Mouse (Mus musculus) neutrophil, adult 5-6 weeks (primary cell): Measurements from ENCODE around the gene Hba-a1. TPM values are rescaled to one million over a fixed set of nuclear protein-coding genes. Genes with fewer than 3 reads are reported as not detected.

Experiments used
- ATAC-seq: fragments of 151-379, 151-347 bp; 2 replicates; pipeline ENCODE4 v1.8.0; 2017; ENCODE audit warnings: mild to moderate bottlenecking, moderate TSS enrichment; ENCODE audit not compliant: insufficient number of reproducible peaks, poor library complexity, low FRiP score, severe bottlenecking; ENCODE audit errors: extremely low read depth
- total RNA-seq: library from RNA; stranded (forward); fragments of 200-1000 nt; gene quantifications from 2 replicates; pipeline ENCODE4 v1.2.3, GENCODE M21; 2017

Gene Hba-a1
- total RNA-seq, 1 experiment from 2014 or later, result 4,153 TPM

- no peak for ATAC-seq
These were observed 37.9 kb downstream of the Hba-a1 start for GRCm38 (mm10) chr11:32321196-32321565.

- ATAC-seq, result peak; percentile 81
These were observed 41.3 kb downstream of the Hba-a1 start for GRCm38 (mm10) chr11:32324609-32325008.

DNA sequence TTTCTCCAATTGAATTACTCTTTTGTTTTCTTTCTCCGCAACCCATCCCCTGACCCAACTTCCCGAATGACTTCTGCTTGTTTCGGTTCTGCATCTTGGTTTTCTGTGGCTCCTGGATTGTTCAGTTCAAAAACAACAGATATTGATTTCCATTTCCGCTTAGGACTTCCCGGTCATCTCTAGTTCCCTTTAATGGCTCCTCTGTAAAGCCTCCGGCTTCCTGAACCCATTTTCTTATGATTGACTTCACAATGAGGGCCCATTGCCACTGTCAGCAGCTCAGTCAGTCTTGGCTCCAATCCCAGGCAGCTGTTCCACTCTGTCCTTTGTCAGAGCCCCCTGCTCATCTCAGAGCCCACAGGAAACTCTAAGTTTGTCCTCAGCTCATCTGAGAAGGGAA, 47.8 kb downstream of the Hba-a1 start:
- no peak for ATAC-seq

DNA sequence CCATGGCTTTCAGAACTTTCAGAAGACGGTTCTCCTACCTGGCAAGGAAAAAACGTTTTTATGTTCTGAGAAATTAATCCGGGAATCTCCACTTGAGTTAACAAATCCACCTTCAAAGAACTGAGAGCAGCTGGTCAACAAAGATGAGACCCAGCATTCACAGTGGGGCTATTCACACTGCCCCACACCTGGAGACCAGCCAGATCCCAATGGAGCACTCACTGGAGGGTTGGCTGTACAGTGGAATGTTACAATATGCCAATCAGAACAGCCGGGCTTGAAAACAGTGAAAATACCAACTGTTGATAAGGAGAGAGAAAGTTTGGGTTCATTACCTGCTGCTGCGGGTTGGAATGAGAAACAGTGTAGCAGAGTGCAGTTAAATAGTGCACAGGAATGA, 48.5 kb downstream of the Hba-a1 start:
- ATAC-seq, result no peak

DNA sequence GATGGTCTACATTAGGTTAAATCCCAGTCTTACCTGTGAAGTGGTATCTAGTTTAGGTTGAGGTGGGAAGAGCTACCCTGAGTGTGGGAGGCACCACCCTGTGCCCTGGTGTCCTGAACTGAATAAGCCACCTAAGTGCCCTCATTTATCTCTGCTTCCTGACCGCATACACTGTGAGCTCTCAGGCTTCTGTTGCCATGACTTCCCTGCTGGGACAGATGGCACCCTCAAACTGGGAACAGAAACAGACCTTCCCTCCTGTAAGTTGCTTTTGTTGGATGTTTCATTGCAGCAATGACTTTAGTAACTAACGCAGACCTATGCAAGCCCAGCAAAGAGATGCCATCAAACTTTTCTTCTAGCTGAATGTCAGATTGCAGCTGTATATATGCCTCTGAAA, 49.9 kb downstream of the Hba-a1 start:
- ATAC-seq, result no peak

Other genes starting within 250 kb of the Hba-a1 start
- gene Il9r, start 83.2 kb upstream of the Hba-a1 start, total RNA-seq, result 12.8 and 15.0 TPM in 2 replicates
- gene Snrnp25, start 78.1 kb upstream of the Hba-a1 start, total RNA-seq, result 13.7 and 25.4 TPM in 2 replicates
- 3.6 and 4.7 TPM in 2 replicates for gene Rhbdf1, start 61.2 kb upstream of the Hba-a1 start, total RNA-seq
- gene Mpg, start 57.0 kb upstream of the Hba-a1 start, total RNA-seq, result 14.1 and 15.0 TPM in 2 replicates
- gene Nprl3, start 15.8 kb upstream of the Hba-a1 start, total RNA-seq, result 33.8 and 35.5 TPM in 2 replicates
- not detected in 2 replicates for gene Hba-x, start 7.1 kb upstream of the Hba-a1 start, total RNA-seq
- gene Hbq1b, start 3.5 kb downstream of the Hba-a1 start, total RNA-seq, result 1.2 TPM in 1 of 2 replicates, not detected in the other
- 33,715 and 35,496 TPM in 2 replicates for gene Hba-a2, start 13.0 kb downstream of the Hba-a1 start, total RNA-seq
- gene Hbq1a, start 16.6 kb downstream of the Hba-a1 start, total RNA-seq, result 0.98 TPM in 1 of 2 replicates, not detected in the other
- gene Sh3pxd2b, start 64.3 kb downstream of the Hba-a1 start, total RNA-seq, result 0.23 and 0.25 TPM in 2 replicates
- gene Ubtd2, start 171.9 kb downstream of the Hba-a1 start, total RNA-seq, result 2.0 and 6.9 TPM in 2 replicates
- gene Efcab9, start 248.6 kb downstream of the Hba-a1 start, total RNA-seq, result 4.5 and 4.9 TPM in 2 replicates
- 193 and 200 TPM in 2 replicates for gene Stk10, start 249.8 kb downstream of the Hba-a1 start, total RNA-seq